Mouse (Mus musculus) thymus, adult 2 months (tissue): ENCODE results near the gene Hdac10.

ENCODE experiments used
- CTCF ChIP-seq: fragments of 200-500 bp; IDR thresholded peaks from 2 replicates; pipeline ENCODE4 v1.5.1; 2012; ENCODE audit warnings: mild to moderate bottlenecking, control low read depth, low read length, moderate library complexity, borderline replicate concordance; ENCODE audit not compliant: control insufficient read depth, poor library complexity, insufficient read depth; ENCODE audit errors: extremely low read depth
- POLR2A ChIP-seq: fragments of 200-500 bp; IDR thresholded peaks from 2 replicates; pipeline ENCODE4 v1.6.1; 2012; ENCODE audit warnings: mild to moderate bottlenecking, low read length, control low read depth, moderate library complexity; ENCODE audit not compliant: control insufficient read depth, poor library complexity, insufficient read depth; ENCODE audit errors: extremely low read depth

DNA sequence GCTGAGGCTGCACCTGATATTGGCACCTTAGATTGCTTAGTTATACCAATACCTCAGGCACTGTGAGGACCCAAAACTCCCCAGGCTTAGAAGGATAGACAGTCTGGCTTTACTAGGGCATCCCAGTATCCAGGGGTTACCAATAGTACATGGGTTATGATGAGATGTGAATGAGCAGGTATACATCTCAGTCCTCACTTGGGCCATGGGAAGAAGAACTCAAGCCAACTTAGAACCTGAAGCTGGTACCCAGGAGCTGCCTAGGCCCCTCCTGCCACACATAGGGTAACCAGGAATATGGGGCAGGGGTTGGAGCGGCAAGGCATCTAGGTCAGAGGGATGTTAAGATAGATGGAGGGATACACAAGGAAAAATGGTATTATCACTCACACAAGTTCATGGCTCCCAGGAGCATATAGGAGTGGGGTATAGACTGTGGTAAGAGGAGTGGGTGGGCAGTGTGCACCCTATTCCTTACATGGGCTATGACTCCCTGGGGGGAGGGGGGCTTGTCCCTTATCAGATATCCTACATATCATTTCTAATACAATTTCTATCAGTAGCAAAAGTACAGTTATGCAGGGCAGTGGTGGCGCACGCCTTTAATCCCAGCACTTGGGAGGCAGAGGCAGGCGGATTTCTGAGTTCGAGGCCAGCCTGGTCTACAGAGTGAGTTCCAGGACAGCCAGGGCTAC, 8.1 kb upstream of the Hdac10 start:
- TF ChIP-seq POLR2A (no peak), CTCF (no peak)
